Mouse (Mus musculus) heart, embryonic 10.5 days (tissue): ENCODE results near the gene Col18a1. TPM values are rescaled to one million over a fixed set of nuclear protein-coding genes. Genes with fewer than 3 reads are reported as not detected.

ENCODE experiments used
- DNase-seq: peaks from one replicate; pipeline ENCODE4 v3.0.0-alpha.2; 2017; ENCODE audit warnings: low spot score
- H3K27ac ChIP-seq: fragments of 300-500 bp; sonication (generic); 2 replicates; pipeline ENCODE4 v1.5.1; 2016; ENCODE audit warnings: mild to moderate bottlenecking
- H3K27me3 ChIP-seq: fragments of 300-500 bp; sonication (generic); 2 replicates; pipeline ENCODE4 v1.6.1; 2016; ENCODE audit warnings: mild to moderate bottlenecking; ENCODE audit not compliant: poor library complexity, insufficient read depth, severe bottlenecking
- H3K36me3 ChIP-seq: fragments of 300-500 bp; sonication (generic); 2 replicates; pipeline ENCODE4 v1.6.1; 2016; ENCODE audit warnings: mild to moderate bottlenecking, moderate library complexity
- H3K4me1 ChIP-seq: fragments of 300-500 bp; sonication (generic); 2 replicates; pipeline ENCODE4 v1.6.1; 2016; ENCODE audit warnings: mild to moderate bottlenecking
- H3K4me3 ChIP-seq: fragments of 300-500 bp; sonication (generic); 2 replicates; pipeline ENCODE4 v1.5.1; 2016; ENCODE audit warnings: mild to moderate bottlenecking, moderate library complexity
- H3K9me3 ChIP-seq: fragments of 300-500 bp; sonication (generic); 2 replicates; pipeline ENCODE4 v1.6.1; 2016; ENCODE audit warnings: mild to moderate bottlenecking, moderate library complexity
- WGBS: fragments of 180-500 bp; shearing (Covaris S2); methylation state at CpG from one replicate; pipeline ENCODE4 v1.1.7; 2016; 5-methylcytosine and 5-hydroxymethylcytosine counted together
- polyA plus RNA-seq: library from polyadenylated mRNA; unstranded; fragments of >200 nt; fragmentation: Nextera tagmentation; extraction: Ambion mirVana; gene quantifications from 2 replicates; pipeline ENCODE4 v1.2.1, GENCODE M21; 2016

Col18a1 gene
- polyA plus RNA-seq, 1 experiment from 2014 or later, result 232 TPM

DNA sequence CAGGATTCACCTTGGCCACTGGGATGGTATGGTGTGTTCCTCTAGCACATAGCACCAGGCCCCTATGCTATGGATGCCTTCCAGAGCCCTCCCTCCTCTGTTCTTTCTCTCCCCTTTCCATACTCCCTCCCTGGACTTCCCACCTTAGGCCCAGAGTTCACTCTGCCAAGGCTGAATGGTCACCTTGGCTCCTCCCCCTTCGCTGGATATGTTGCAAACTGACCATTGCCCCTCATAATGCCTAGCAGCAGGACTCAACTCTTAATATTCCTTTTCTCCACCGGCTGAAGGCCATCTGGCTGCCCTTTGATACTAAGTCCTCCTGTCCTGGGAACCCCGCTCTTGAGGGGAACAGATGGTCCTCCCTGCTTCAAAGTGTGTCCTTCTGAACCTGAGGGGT is 139.4 kb downstream of the Col18a1 start:
- no peak for DNase-seq
- Histone ChIP-seq H3K9me3 (no peaks in the 10 kb centered on the region), H3K4me1 (peaks cover 12% of the 10 kb centered on the region), H3K4me3 (no peak overlapping the region), H3K36me3 (no peaks in the 10 kb centered on the region), H3K27ac (no peak overlapping the region), H3K27me3 (peaks cover 24% of the 10 kb centered on the region)
- WGBS, result 73% methylated on average over 3 of the region's 3 CpGs

GRCm38 (mm10) chr10:77024231-77024630 is 142.1 kb downstream of the Col18a1 start:
- Histone ChIP-seq H3K4me3 (no peak overlapping the region), H3K36me3 (no peaks in the 10 kb centered on the region), H3K27ac (no peak overlapping the region), H3K4me1 (no peaks in the 10 kb centered on the region), H3K9me3 (no peaks in the 10 kb centered on the region), H3K27me3 (peaks cover 13% of the 10 kb centered on the region)
- 49% methylated on average over 5 of the region's 5 CpGs for WGBS
- no peak for DNase-seq

DNA sequence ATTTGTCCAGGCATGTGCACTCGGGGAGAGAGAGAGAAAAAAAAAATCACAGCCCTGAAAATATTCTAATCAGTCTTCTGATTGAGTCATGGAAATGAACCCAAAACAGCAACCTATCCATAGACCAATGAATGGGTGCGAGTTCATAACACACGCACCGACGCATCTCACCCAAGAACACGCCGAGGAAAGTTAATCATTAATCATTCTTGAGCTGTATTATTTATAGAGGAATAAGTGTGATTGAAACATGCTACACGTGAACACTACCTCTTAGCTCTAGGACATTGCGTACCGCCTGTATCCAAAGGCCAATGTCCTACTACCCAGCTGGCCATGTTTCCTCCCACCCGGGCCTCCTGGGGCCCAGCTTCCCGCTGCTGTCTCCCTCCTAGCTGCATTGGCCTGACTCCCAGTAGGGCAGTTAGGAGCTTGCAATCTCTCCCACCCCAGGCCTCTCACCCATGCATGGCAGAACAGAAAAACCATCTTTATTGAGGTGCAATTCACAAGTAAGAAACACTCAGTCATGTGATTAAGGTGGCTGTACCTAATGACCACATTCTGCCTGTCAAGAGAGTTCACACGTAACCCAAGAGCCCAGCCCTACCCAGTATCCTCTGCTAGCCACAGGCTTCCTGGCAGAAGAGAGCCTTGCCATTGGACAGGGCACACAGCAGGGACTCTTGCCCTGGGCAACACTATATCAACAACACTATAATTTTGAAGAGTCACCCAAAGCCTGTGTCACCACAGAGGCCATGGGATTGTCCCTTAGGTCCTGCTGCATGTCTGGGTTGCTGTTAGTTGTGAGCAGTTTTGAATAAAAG is 143.8 kb downstream of the Col18a1 start:
- no peaks in the 10 kb centered on the region for H3K9me3 ChIP-seq
- H3K27ac ChIP-seq, result no peak overlapping the region
- peaks cover 13% of the 10 kb centered on the region for H3K27me3 ChIP-seq
- H3K4me1 ChIP-seq, result no peaks in the 10 kb centered on the region
- H3K4me3 ChIP-seq, result no peak overlapping the region
- WGBS, result 80% methylated on average over 13 of the region's 13 CpGs
- no peak for DNase-seq
- H3K36me3 ChIP-seq, result no peaks in the 10 kb centered on the region

DNA sequence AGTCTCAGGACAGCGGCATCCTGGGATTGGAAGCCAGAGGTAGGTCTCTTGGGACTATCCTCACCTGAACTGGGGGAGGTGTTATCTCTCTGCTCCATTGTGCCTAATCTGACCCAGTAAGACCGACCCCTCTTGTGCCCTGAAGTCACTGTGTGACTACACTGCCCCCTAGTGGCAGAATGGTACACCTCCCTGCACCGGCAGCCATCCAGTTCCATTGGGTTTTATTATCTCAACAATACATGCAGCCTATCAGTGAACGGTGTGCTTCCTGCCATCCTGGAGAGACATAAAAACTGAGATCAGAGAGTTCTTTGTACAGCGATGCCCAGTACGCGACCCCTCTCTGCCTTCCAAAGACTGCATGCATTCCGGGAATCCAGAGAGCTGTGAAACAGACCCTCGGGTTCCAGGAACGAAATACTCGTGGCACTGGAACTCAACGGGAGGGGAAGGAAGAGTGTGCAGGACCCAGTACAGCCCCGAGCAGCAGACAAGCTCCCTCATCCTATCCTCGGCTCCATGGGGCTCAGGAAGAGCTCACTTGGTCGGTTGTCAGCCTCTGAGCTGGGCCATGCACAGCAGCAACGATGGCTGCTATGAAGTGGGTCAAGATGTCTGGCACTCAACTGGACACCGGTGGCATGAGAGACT is 144.8 kb downstream of the Col18a1 start:
- H3K27me3 ChIP-seq, result peaks cover 10% of the 10 kb centered on the region
- no peaks in the 10 kb centered on the region for H3K36me3 ChIP-seq
- DNase-seq, result peak; percentile 85
- no peaks in the 10 kb centered on the region for H3K9me3 ChIP-seq
- H3K4me3 ChIP-seq, result 0 out of 2 replicates have a peak overlapping the region, but pooled peaks have one; percentile 30
- WGBS, result 33% methylated on average over 17 of the region's 17 CpGs
- no peak overlapping the region for H3K27ac ChIP-seq
- no peaks in the 10 kb centered on the region for H3K4me1 ChIP-seq

DNA sequence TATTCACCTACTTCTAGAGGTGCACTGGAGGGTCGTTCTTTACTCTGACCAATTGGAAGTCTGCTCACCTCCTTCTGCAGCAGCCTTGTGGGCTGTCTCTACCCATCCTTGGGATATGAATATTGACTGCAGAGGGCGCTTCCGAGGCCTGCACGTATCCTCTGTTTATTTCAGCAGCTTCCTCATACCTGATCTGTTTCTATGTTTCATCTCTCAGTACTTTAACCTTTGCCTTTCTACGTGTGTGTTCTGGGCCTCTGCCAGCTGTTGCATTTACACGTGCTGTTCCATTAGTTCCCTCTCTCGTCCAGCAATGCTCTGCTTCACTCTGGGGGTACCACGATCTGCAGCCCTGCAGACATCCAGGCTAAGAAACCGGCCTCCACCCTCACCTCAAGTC is 148.7 kb downstream of the Col18a1 start:
- WGBS, result 70% methylated on average over 9 of the region's 9 CpGs

DNA sequence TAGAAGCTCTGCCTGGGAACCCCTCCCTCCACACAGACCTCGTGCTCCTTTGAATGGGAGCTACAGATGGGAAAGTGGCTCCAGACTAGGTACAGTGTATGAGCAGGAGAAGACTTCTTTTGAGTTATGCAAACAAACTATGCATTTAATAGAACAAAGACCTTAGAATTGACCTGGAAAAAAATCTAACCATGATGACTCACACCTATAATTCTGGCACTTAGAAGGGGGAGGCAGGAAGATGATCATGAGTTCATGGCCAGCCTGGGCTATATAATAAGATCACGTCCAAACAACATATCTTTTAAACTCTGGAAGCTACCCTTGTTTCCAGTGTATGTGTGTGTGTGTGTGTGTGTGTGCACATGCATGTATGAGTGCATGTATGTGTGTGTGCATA is 149.3 kb downstream of the Col18a1 start:
- no peaks in the 10 kb centered on the region for H3K27me3 ChIP-seq
- H3K27ac ChIP-seq, result no peak overlapping the region
- no peaks in the 10 kb centered on the region for H3K9me3 ChIP-seq
- no peaks in the 10 kb centered on the region for H3K36me3 ChIP-seq
- no peak for DNase-seq
- H3K4me3 ChIP-seq, result no peak overlapping the region
- 75% methylated on average over 2 of the region's 2 CpGs for WGBS
- no peaks in the 10 kb centered on the region for H3K4me1 ChIP-seq

More for the DNA sequence above, 148.7 kb downstream of the Col18a1 start:
- H3K4me3 ChIP-seq, result no peak overlapping the region
- no peaks in the 10 kb centered on the region for H3K36me3 ChIP-seq
- H3K9me3 ChIP-seq, result no peaks in the 10 kb centered on the region
- no peaks in the 10 kb centered on the region for H3K27me3 ChIP-seq
- DNase-seq, result no peak
- no peak overlapping the region for H3K27ac ChIP-seq
- no peaks in the 10 kb centered on the region for H3K4me1 ChIP-seq

DNA sequence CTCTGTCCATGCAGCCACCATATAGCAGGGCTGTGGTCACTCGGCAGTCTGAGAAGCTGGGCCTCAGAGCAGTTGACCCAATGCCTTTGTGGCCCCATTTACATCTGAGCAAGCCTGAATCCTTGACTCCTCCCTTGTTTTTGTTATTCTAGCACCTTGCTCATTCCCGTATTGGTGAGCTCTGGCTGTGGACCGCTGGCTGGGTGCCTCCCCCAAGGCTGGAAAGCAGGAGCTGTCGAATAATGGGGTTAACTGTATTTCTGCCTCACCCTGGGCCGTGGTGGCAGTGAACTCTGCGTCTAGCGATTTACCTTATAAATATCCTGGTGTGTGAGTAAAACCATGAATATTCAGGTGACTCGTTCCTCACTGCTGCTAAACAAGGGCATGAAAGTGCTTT is 149.8 kb downstream of the Col18a1 start:
- Histone ChIP-seq H3K27me3 (no peaks in the 10 kb centered on the region), H3K9me3 (no peaks in the 10 kb centered on the region), H3K36me3 (no peaks in the 10 kb centered on the region), H3K27ac (no peak overlapping the region), H3K4me1 (no peaks in the 10 kb centered on the region), H3K4me3 (no peak overlapping the region)
- no peak for DNase-seq
- WGBS, result 54% methylated on average over 8 of the region's 8 CpGs

- DNase-seq, result no peak
- 81% methylated on average over 7 of the region's 7 CpGs for WGBS
- no peak overlapping the region for H3K27ac ChIP-seq
- H3K9me3 ChIP-seq, result no peaks in the 10 kb centered on the region
- H3K4me1 ChIP-seq, result no peaks in the 10 kb centered on the region
- H3K36me3 ChIP-seq, result no peaks in the 10 kb centered on the region
- H3K27me3 ChIP-seq, result no peaks in the 10 kb centered on the region
- H3K4me3 ChIP-seq, result no peak overlapping the region
Measured at GRCm38 (mm10) chr10:77016080-77016479, 150.3 kb downstream of the Col18a1 start.

DNA sequence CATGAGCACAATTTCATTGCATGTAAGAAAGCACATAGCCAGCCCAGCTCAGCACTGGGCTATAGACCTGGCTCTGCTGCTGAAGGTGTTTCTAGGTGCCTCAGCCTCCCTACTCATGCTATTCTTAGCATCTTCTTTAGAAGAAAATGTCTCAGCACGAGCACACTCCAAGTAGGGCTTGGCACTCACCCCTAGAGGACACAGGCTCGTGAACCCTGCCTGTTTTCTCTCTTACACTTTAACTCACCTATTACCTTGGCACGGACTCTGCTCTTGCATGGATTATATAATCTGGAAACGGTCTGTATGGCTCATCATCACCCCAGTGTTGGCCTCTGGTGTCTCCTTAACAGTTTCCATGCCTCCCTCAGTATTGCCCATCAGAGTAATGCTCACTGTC is 154.7 kb downstream of the Col18a1 start:
- 66% methylated on average over 4 of the region's 4 CpGs for WGBS

DNA sequence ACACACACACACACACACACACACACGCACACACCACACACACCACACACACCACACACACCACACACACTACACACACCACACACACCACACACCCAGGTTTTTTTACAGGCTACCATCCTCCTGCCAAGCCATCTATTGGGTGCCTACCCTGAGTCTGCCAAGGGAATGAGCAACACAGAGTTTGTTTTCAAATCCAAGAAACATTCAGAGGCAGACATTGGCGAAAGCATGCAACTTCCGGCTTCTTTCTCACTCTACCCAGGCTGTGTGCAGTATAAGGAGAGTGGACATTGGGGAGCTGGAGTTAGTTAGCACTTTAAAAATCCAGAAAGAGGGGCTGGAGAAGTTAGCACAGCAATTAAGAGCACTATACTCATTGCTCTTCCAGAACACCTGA is 157.7 kb downstream of the Col18a1 start:
- Histone ChIP-seq H3K4me3 (no peak overlapping the region), H3K36me3 (no peaks in the 10 kb centered on the region), H3K27ac (no peak overlapping the region), H3K4me1 (peaks cover 18% of the 10 kb centered on the region), H3K9me3 (no peaks in the 10 kb centered on the region), H3K27me3 (no peaks in the 10 kb centered on the region)
- no peak for DNase-seq
- 82% methylated on average over 3 of the region's 3 CpGs for WGBS

More for the DNA sequence above, 154.7 kb downstream of the Col18a1 start:
- H3K27ac ChIP-seq, result no peak overlapping the region
- no peaks in the 10 kb centered on the region for H3K27me3 ChIP-seq
- H3K9me3 ChIP-seq, result no peaks in the 10 kb centered on the region
- no peak for DNase-seq
- no peak overlapping the region for H3K4me3 ChIP-seq
- no peaks in the 10 kb centered on the region for H3K36me3 ChIP-seq
- H3K4me1 ChIP-seq, result peaks cover 11% of the 10 kb centered on the region

DNA sequence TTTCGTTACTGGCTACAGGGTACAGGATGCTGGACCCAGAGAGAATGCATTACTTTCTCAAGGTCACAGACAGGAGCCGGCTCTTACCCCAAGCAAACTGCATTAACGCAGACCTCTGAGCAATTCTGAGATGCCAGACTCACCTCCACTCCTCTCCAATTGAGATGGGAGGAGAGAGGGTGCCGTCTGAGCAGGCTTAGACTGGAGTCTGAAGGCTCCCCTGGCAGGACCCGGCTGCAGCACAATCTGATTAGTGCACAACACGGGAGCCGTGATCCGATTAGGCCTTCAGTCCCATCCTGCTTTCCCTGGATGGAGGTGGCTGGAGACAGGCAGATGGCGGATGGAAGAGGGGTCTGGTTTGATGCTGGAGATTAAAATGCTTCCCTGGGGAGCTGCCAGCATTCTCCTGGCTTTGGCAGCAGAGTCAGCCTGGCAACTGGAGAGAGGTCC is 158.2 kb downstream of the Col18a1 start:
- WGBS, result 25% methylated on average over 9 of the region's 9 CpGs
- H3K27me3 ChIP-seq, result no peaks in the 10 kb centered on the region
- H3K36me3 ChIP-seq, result no peaks in the 10 kb centered on the region
- H3K27ac ChIP-seq, result peak overlapping the region; percentile 50
- H3K4me1 ChIP-seq, result peaks cover 18% of the 10 kb centered on the region
- no peaks in the 10 kb centered on the region for H3K9me3 ChIP-seq
- no peak overlapping the region for H3K4me3 ChIP-seq
- DNase-seq, result no peak

DNA sequence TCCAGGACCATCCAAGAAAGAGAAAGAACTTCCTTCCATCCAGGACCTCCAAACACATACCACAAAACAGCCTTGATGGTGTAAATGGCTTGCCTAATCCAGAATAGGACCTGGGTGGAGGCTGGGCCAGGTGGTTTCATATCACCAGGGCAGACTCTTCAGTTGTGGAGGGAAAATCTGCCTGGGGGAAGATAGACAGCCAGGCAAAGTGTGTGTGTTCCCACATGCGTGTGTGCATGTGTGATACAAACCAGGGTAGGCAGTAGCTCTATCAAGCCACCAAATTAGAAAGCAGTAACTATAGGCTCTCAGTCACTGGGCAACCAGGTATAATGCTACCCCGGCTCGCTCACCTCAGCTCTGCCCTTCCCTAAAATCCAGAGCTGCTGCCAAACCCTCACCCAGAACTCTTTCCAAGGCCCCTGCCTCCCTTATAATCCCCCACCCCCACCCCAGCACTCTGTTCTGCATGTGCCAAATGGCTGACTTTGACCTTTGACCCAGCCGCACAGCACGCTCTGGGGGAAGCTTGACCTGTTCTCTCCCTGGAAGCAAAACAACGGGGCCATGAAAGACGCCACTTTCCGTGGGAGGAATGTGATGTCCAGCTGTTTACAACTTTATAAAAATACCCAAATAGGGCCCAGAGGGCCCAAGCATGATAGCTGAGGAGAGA is 158.8 kb downstream of the Col18a1 start:
- Histone ChIP-seq H3K27ac (peak overlapping the region; percentile 50), H3K36me3 (no peaks in the 10 kb centered on the region), H3K4me3 (no peak overlapping the region), H3K27me3 (no peaks in the 10 kb centered on the region), H3K9me3 (no peaks in the 10 kb centered on the region), H3K4me1 (peaks cover 18% of the 10 kb centered on the region)
- no peak for DNase-seq
- 42% methylated on average over 8 of the region's 8 CpGs for WGBS

- no peak overlapping the region; the same call in 1 of the 2 replicates for H3K27ac ChIP-seq
- WGBS, result 29% methylated on average over 7 of the region's 7 CpGs
- H3K4me3 ChIP-seq, result no peak overlapping the region
- no peaks in the 10 kb centered on the region for H3K27me3 ChIP-seq
- no peaks in the 10 kb centered on the region for H3K36me3 ChIP-seq
- DNase-seq, result no peak
- H3K4me1 ChIP-seq, result peaks cover 18% of the 10 kb centered on the region
- H3K9me3 ChIP-seq, result no peaks in the 10 kb centered on the region
Measured at GRCm38 (mm10) chr10:77004936-77005335, 161.4 kb downstream of the Col18a1 start.
